Mouse (Mus musculus): ENCODE measurements around the gene Gp1bb.

The Gp1bb gene

DNA sequence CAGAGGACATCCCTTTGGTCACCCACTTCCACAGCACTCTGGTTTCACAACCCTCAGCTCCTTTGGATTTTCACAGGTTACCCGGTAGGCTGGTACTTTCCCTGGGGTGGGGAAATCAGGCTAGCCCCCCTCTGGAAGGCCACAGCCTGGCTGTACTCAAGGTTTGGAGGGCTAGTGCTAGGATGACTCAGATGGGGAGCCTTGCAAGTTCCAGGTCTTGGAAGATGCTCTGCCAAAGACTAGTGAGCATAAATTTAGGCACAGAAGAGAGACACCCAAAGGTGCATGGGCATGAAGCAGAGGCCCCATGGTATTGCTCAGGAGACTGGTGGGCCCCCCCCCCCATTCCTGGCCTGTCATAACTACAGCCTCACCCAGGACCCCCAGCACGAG, 6.7 kb upstream of the Gp1bb start:
- no peak for DNase-seq (ENCODE audit: low spot score in 2 of 2)

GRCm38 (mm10) chr16:18628206-18628947, 6.2 kb upstream of the Gp1bb start:
- no peak for DNase-seq (ENCODE audit: low spot score in 2 of 2)

DNA sequence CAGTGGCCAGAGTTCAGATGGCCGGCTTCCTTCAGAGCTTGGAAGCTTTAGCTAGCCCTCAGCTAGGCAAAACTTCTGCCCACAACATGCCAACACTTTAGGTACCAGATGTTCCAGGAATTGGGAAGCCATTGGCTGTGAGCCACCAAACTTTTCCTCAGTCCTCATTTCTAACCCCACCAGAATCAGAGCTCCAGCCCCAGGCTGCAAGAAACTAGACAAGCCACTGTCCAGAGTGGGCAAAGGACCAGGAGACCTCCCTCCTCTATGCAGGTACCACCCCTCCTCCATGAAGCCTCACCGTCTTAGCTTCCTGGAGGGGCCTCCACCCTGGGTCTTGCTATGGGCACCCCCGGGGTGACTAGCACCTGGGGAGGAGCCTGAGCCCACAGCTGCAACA, 5.0 kb upstream of the Gp1bb start:
- no peak for DNase-seq (ENCODE audit: low spot score in 2 of 2)

- DNase-seq (ENCODE audit: low spot score in 2 of 2): peak; percentile 72 to 73
Observed at GRCm38 (mm10) chr16:18626376-18626878, 4.2 kb upstream of the Gp1bb start, which contains the start of gene Gm49601. Gene Gm49601 (minus strand): TSS chr16:18626427.

DNA sequence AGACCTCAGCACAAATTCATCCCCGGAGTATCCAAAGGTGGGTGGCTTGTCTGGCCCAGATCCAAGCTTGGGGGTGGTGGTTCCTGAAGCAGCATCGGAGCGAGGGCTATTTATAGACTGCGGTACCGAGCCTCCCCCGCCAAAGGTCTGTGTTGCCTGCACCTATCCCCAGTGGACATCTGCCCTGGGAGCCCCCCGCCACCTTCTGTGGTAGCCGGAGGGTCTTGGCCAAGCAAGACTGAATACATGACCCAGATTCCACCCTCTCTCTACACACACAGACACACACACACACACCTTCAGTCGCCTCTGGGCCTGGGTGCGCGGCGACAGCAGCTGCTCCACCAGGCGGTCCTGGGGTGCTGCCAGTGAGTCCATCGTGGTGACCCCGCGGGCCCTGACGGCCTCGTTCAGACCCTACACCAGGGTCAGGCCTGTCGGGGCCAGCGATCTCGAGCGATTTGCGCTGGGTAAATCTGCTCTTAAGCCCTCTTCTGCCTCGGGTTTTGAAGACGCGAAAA, 3.6 kb upstream of the Gp1bb start:
- no peak for DNase-seq (ENCODE audit: low spot score in 2 of 2)

DNA sequence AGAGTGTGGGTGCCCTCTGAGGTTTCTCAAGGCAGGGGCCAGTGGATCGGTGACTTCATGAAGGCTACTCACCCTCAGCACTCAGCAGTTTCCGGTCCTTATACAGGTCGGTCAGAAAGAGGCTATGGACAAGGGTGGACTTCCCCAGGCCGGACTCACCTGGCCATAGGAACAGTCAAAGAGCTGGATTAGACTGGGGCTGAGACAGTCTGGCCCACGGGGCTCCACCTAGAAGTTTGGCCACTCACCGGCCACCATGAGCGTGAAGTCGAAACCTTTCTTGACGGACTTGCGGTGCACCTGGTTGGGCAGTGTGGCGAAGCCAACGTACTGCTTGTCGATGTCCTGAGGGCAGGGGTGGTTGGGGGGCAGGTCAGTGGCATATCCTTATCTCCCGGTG, 2.9 kb upstream of the Gp1bb start:
- no peak for DNase-seq (ENCODE audit: low spot score in 2 of 2)

DNA sequence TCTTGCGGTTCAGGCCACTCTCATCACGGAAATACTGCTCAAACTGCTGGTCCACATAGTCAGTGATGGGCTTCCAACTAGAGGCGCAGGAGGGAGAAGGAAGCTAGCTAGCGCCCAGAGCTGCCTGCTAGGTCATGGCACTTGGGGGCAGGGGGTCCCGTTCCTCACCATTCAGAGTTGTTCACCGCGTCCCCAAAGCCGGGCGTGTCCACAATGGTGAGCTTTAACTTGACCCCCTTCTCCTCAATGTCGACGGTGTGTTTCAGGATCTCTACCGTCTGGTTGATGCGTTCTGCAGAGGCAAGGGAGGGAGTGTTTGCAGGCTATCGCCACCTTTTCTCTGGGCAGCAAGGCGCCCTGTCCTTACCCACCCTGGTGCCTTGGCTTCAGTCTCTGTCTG, 2.4 kb upstream of the Gp1bb start:
- DNase-seq (ENCODE audit: low spot score in 2 of 2): no peak

GRCm38 (mm10) chr16:18623751-18624540, 1.7 kb upstream of the Gp1bb start:
- DNase-seq (ENCODE audit: low spot score in 2 of 2): no peak

DNA sequence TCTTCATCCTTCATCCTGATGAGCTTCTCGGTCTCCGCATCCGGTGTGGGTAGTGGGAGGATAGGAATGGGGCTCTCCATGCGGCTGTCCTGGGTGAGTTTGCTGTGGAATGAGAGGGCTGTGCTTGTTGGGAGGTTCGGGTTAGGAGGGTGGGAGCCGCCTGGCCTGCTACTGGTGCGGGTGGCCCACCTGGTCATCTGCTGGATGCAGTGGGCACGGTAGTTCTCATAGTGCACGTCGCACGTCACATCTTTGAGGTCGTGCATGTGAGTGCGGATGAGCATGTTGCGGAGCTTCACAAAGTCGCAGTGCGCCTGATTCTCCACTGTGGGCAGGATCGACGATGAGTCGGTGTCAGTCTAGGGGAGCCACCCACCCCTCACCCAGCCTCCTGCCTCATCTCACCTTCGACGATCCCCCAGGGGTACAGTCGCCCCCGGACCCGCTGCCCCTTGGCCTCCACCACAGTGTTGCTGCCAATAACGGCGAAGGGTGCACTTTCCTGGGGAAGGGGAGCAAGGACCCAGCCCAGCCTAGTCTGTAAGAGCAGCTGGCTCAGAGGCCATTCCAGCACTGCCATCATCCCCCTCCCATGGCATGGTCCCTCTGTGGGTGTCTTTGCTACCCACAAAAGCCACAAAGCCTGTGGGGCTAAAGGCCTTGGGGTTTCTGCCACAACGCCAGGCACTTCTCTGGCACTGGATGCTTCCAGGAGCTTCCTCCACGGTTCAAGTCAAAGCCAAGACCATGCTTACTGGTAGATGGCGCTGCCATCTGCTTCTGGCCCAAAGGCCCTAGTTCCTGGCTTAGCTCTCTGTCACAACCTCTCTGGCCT, 930 bp upstream of the Gp1bb start:
- DNase-seq (ENCODE audit: low spot score in 2 of 2): no peak

- no peak for DNase-seq (ENCODE audit: low spot score in 2 of 2)
Observed at GRCm38 (mm10) chr16:18621362-18622001, 721 bp downstream of the Gp1bb start.

GRCm38 (mm10) chr16:18620601-18621361, 1.4 kb downstream of the Gp1bb start:
- no peak for DNase-seq (ENCODE audit: low spot score in 2 of 2)

DNA sequence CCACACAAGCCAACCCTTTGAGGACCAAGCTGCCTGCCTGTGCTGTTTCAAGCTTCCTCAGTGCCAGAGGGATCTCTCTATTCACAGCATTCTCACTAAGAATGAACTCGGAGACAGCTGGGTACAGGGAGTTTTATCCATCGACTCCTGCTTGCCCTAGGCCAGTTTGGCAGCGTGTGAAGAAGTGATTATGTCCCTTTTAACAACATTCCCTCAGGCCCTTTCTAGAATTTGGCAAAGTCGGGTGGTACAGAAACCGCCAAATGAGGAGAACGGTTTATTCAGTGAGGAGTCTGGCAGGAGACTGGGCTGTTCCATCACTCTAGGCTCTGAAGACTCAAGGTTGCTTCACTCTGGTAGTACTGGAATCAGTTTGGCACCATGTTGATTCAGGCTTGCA, 2.0 kb downstream of the Gp1bb start:
- DNase-seq (ENCODE audit: low spot score in 2 of 2): no peak

DNA sequence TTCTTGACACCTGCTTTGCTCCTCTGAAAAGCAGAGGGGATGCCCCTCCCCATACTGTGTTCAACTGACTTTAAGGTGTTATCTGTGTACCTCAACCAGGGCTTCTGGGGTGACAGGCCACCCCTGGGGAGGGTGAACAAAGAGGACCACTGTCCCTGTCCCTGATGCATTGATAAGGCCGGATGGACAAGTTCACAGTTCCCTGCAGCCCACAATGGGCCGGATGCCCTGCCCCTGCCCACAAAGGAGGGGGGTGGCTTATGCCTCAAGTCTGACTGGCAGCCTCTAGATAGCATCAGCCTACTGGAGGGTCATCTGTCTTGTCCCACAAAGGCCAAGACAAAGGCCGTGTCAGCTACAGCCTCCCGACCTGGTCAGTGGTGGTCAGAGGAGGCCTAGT, 3.1 kb downstream of the Gp1bb start:
- no peak for DNase-seq (ENCODE audit: low spot score in 2 of 2)

DNA sequence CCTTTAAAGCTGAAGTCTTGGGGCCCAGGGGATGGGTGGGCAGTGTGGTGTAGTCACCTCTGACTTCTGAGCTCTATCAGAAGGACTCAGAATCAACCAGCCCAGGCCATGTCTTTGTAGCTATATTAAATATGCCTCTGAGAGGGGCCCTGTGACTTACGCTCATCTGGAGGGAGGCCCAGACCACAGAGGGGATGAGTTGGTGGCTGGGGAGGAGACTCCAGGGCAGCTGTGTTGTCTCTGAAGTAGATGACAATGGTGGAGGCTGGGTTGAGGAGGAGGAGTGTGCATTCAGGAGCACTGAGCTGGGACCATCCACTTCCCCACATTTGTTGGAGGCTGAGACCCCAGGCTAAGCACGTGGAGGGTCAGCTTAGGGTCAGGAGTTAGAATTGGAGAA, 3.9 kb downstream of the Gp1bb start:
- DNase-seq (ENCODE audit: low spot score in 2 of 2): no peak

DNA sequence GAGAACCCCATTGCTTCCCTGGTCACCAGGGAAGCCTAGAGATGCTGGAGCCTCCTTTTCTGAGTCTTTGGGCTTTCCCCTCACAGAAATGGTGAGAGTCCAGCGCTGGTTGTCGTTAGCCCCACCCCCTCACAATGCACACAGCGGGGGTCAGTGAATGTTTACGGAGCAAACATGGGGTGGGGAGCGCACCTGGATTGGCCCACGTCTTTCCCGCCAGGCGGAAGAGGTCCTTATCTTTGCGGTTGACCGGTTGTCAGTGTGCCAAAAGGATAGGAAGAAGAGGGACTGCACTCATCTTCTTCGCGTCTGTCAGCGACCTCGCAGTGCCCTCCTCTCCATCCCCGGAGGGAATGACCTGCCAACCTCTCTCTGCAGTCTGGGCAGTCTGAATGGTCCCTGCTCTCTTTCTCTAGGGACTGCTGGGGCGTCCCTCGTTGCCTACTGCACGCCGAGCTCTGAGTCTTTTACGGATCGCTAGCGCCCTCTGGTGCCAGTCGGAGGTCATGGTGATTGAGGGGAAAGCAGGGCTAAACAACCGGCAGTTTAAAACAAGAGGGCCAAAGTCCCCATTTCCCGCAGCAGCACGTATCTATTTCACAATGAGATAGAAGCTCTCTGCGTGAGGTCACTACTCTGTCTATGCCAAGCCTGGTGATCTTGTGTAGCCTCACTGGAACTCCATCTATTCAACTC, 4.7 kb downstream of the Gp1bb start:
- peak; percentile 81 to 88 for DNase-seq (ENCODE audit: low spot score in 2 of 2)

- DNase-seq (ENCODE audit: low spot score in 2 of 2): no peak
Observed at GRCm38 (mm10) chr16:18613301-18613700, 8.9 kb downstream of the Gp1bb start.

GRCm38 (mm10) chr16:18611752-18612151, 10.5 kb downstream of the Gp1bb start:
- no peak for DNase-seq (ENCODE audit: low spot score in 2 of 2)

DNA sequence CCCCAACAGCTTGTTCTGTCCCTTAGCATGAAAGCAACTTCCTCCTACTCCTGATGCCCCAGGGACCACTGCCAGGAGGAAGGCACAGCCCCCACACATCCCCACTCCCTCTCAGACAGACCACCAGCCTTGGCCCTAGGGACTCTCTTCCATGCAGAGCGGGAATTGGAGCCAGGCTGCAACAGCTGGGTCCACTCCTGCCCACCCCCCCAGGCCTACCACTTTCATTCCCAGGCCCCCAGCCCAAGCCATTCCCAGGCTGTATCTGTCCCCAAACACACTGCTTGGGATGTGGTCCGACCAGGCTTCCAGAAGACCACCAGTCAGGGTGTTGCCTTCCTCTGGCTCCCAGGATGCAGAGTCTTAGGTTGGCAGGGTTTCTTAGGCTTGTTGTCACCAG, 13.1 kb downstream of the Gp1bb start:
- DNase-seq (ENCODE audit: low spot score in 2 of 2): no peak

DNA sequence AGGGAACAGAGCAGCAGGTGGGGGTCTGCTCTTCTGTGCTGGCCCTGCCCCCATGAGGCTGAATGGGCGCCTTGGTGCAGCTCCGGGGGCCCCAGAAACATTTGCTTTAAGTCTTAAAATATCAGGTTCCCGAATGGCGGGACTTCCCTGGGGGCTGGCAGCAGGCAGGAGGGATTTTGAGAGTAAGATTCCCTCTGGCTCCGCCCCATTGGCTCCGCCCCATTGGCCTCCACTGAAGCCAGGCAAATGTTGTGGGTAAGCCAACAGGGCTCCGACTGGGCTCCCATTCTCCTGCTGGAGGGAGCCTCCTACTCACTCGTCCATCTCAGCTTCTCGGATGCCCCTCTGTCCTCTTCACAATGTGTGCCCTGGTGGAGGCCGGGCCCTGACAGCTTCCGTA, 14.0 kb downstream of the Gp1bb start:
- DNase-seq (ENCODE audit: low spot score in 2 of 2): no peak

GRCm38 (mm10) chr16:18605705-18606104, 16.5 kb downstream of the Gp1bb start:
- DNase-seq (ENCODE audit: low spot score in 2 of 2): peak; percentile 30 to 48

Measured in urinary bladder, adult 18-20 months (tissue).